Mouse (Mus musculus) heart, postnatal 0 days (tissue): ENCODE results near the gene Mtch2. TPM values are rescaled to one million over a fixed set of nuclear protein-coding genes. Genes with fewer than 3 reads are reported as not detected.

Experiments used
- ATAC-seq: fragments of 200-750 bp; cut with Nextera tagmentation; 2 replicates; pipeline ENCODE4 v1.8.0; 2017; ENCODE audit warnings: low read depth, moderate number of reproducible peaks, moderate library complexity; ENCODE audit not compliant: insufficient read depth
- DNase-seq: peaks from one replicate; pipeline ENCODE4 v3.0.0-alpha.2; 2016; ENCODE audit warnings: low spot score
- H3K27ac ChIP-seq: fragments of 300-500 bp; sonication (generic); 2 replicates; pipeline ENCODE4 v1.5.1; 2014; ENCODE audit warnings: low read depth, mild to moderate bottlenecking
- H3K27me3 ChIP-seq: fragments of 300-500 bp; sonication (generic); 2 replicates; pipeline ENCODE4 v1.6.1; 2014; ENCODE audit warnings: low read length, mixed read lengths; ENCODE audit not compliant: control insufficient read depth, insufficient read depth
- H3K36me3 ChIP-seq: fragments of 300-500 bp; sonication (generic); replicated peaks from 2 replicates; pipeline ENCODE4 v1.6.1; 2014; ENCODE audit warnings: low read length, mixed read lengths; ENCODE audit not compliant: control insufficient read depth, insufficient read depth
- H3K4me1 ChIP-seq: fragments of 300-500 bp; sonication (generic); 2 replicates; pipeline ENCODE4 v1.6.1; 2014; ENCODE audit warnings: antibody characterized with exemption; ENCODE audit not compliant: control insufficient read depth, insufficient read depth
- H3K4me2 ChIP-seq: fragments of 300-500 bp; sonication (generic); 2 replicates; pipeline ENCODE4 v1.6.1; 2014; ENCODE audit warnings: low read depth, mild to moderate bottlenecking, low read length, moderate library complexity
- H3K4me3 ChIP-seq: fragments of 300-500 bp; sonication (generic); 2 replicates; pipeline ENCODE4 v1.5.1; 2014; ENCODE audit warnings: low read depth, low read length
- H3K9ac ChIP-seq: fragments of 300-500 bp; sonication (generic); replicated peaks from 2 replicates; pipeline ENCODE4 v1.6.1; 2014; ENCODE audit warnings: low read depth, low read length, mixed read lengths
- H3K9me3 ChIP-seq: fragments of 300-500 bp; sonication (generic); replicated peaks from 2 replicates; pipeline ENCODE4 v1.6.1; 2016; ENCODE audit warnings: low read length; ENCODE audit not compliant: control insufficient read depth
- CTCF ChIP-seq: IDR thresholded peaks from 2 replicates; pipeline ENCODE4 v1.5.1; 2016; ENCODE audit warnings: antibody characterized with exemption, control low read depth, low read depth
- EP300 ChIP-seq: IDR thresholded peaks from 2 replicates; pipeline ENCODE4 v1.6.1; 2016; ENCODE audit warnings: antibody characterized with exemption, low read depth
- WGBS: fragments of 180-500 bp; shearing (Covaris S2); extraction: QIAGEN DNeasy Blood & Tissue Kit; methylation state at CpG from one replicate; pipeline ENCODE4 v1.1.7; 2014; 5-methylcytosine and 5-hydroxymethylcytosine counted together
- polyA plus RNA-seq: library from polyadenylated mRNA; unstranded; fragments of >200 nt; fragmentation: Nextera tagmentation; extraction: Ambion mirVana; gene quantifications from 2 replicates; pipeline ENCODE4 v1.2.1, GENCODE M21; 2015
- total RNA-seq: library from RNA; depleted of rRNA; stranded (reverse); fragments of >200 nt; gene quantifications from 2 replicates; pipeline ENCODE4 v1.2.3, GENCODE M21; 2014; ENCODE audit warnings: low replicate concordance; rRNA removed

Gene Mtch2
- total and polyA plus RNA-seq, 2 experiments from 2014 or later, result 181 to 246 TPM

GRCm38 (mm10) chr2:90913671-90914070, 66.7 kb downstream of the Mtch2 start:
- H3K9ac ChIP-seq, result no peak overlapping the region
- H3K9me3 ChIP-seq, result no peaks in the 10 kb centered on the region
- peak overlapping the region; percentile 12; the same call in 1 of the 2 replicates for H3K27ac ChIP-seq
- H3K27me3 ChIP-seq, result no peaks in the 10 kb centered on the region
- 23% methylated on average over 2 of the region's 2 CpGs for WGBS
- ATAC-seq, result no peak
- peak; percentile 65 for DNase-seq
- H3K4me3 ChIP-seq, result no peak overlapping the region
- no peak overlapping the region for H3K4me2 ChIP-seq
- H3K36me3 ChIP-seq, result peaks cover 52% of the 10 kb centered on the region
- H3K4me1 ChIP-seq, result peaks cover 24% of the 10 kb centered on the region
- TF ChIP-seq CTCF, result no peak
- TF ChIP-seq EP300, result no peak

GRCm38 (mm10) chr2:90915516-90915915, 68.6 kb downstream of the Mtch2 start:
- Histone ChIP-seq H3K27ac (no peak overlapping the region), H3K36me3 (peaks cover 33% of the 10 kb centered on the region), H3K9ac (no peak overlapping the region), H3K27me3 (no peaks in the 10 kb centered on the region), H3K4me2 (no peak overlapping the region), H3K4me3 (no peak overlapping the region), H3K4me1 (peaks cover 28% of the 10 kb centered on the region), H3K9me3 (no peaks in the 10 kb centered on the region)
- no peak for ATAC-seq
- TF ChIP-seq CTCF (no peak), EP300 (no peak)
- WGBS, result 74% methylated on average over 1 of the region's 1 CpGs
- DNase-seq, result no peak

Other genes with a start within 250 kb of the Mtch2 start
- gene Nup160, start 169.9 kb upstream of the Mtch2 start, total RNA-seq, result 13.4 and 13.6 TPM in 2 replicates
- gene Nup160, start 169.9 kb upstream of the Mtch2 start, polyA plus RNA-seq, result 8.3 and 9.7 TPM in 2 replicates
- gene Fnbp4, start 101.8 kb upstream of the Mtch2 start, total RNA-seq, result 20.9 and 39.0 TPM in 2 replicates
- gene Fnbp4, start 101.8 kb upstream of the Mtch2 start, polyA plus RNA-seq, result 19.3 and 23.8 TPM in 2 replicates
- 1.4 and 4.8 TPM in 2 replicates for gene Agbl2, start 64.4 kb upstream of the Mtch2 start, total RNA-seq
- gene Agbl2, start 64.4 kb upstream of the Mtch2 start, polyA plus RNA-seq, result 0.70 and 0.98 TPM in 2 replicates
- 15.5 and 18.7 TPM in 2 replicates for gene C1qtnf4, start 38.7 kb downstream of the Mtch2 start, total RNA-seq
- gene C1qtnf4, start 38.7 kb downstream of the Mtch2 start, polyA plus RNA-seq, result 23.7 and 28.1 TPM in 2 replicates
- 19.5 and 28.3 TPM in 2 replicates for gene Kbtbd4, start 57.6 kb downstream of the Mtch2 start, total RNA-seq
- 16.4 and 17.8 TPM in 2 replicates for gene Kbtbd4, start 57.6 kb downstream of the Mtch2 start, polyA plus RNA-seq
- 556 and 596 TPM in 2 replicates for gene Ndufs3, start 57.7 kb downstream of the Mtch2 start, total RNA-seq
- 620 and 652 TPM in 2 replicates for gene Ndufs3, start 57.7 kb downstream of the Mtch2 start, polyA plus RNA-seq
- gene Celf1, start 93.2 kb downstream of the Mtch2 start, total RNA-seq, result 85.6 and 113 TPM in 2 replicates
- 63.9 and 72.6 TPM in 2 replicates for gene Celf1, start 93.2 kb downstream of the Mtch2 start, polyA plus RNA-seq
- 50.0 and 62.0 TPM in 2 replicates for gene Rapsn, start 188.5 kb downstream of the Mtch2 start, total RNA-seq
- gene Rapsn, start 188.5 kb downstream of the Mtch2 start, polyA plus RNA-seq, result 29.4 and 32.6 TPM in 2 replicates
- 172 and 264 TPM in 2 replicates for gene Psmc3, start 206.9 kb downstream of the Mtch2 start, total RNA-seq
- 296 and 300 TPM in 2 replicates for gene Psmc3, start 206.9 kb downstream of the Mtch2 start, polyA plus RNA-seq
- 67.0 and 105 TPM in 2 replicates for gene Slc39a13, start 223.3 kb downstream of the Mtch2 start, total RNA-seq
- 37.9 and 40.8 TPM in 2 replicates for gene Slc39a13, start 223.3 kb downstream of the Mtch2 start, polyA plus RNA-seq
- 2.5 and 21.3 TPM in 2 replicates for gene Spi1, start 235.2 kb downstream of the Mtch2 start, total RNA-seq
- 3.1 and 3.2 TPM in 2 replicates for gene Spi1, start 235.2 kb downstream of the Mtch2 start, polyA plus RNA-seq